Mouse (Mus musculus) T-helper 17 cell (primary cell): ENCODE measurements around the gene Fbxo5.

Source experiments
- in situ Hi-C, 2 experiments: fragments of 300-600 bp; cut with MboI, MseI; formaldehyde crosslinking; loops; 1 replicate in 1 of 2; 2 replicates in 1 of 2; pipeline ENCODE4 v1.15.1; 2025; ENCODE audit warnings: high pct_unique_total_duplicates in 2 of 2

Fbxo5 gene

GRCm38 (mm10) chr10:5805243-5805730 is at the start of gene Fbxo5:
Gene Fbxo5 (minus strand): TSS chr10:5805600.
- in situ Hi-C loops: loop anchor here (10.0 to 25.0 kb wide), 5 partner anchors 618 to 1857 kb away; partner anchors contain the start of genes Nup43 (in 1 of the 2) and Zbtb2 (in 1 of the 2)

GRCm38 (mm10) chr10:5853290-5853868 is 48.0 kb upstream of the Fbxo5 start:
- in situ Hi-C loops: no loop called here

- in situ Hi-C loops: no loop called here
Observed at GRCm38 (mm10) chr10:5846939-5847338, 41.5 kb upstream of the Fbxo5 start.

GRCm38 (mm10) chr10:5841369-5841768 is 36.0 kb upstream of the Fbxo5 start:
- in situ Hi-C loops: no loop called here

- in situ Hi-C loops: loop anchor here (10.0 kb wide), 2 partner anchors 1158 to 1852 kb away; partner anchors contain the start of gene Mthfd1l (in 1 of the 2)
Observed at GRCm38 (mm10) chr10:5826336-5827025, 21.1 kb upstream of the Fbxo5 start.

- in situ Hi-C loops: loop anchor here (10.0 to 25.0 kb wide), 6 partner anchors 637 to 1850 kb away; partner anchors contain the start of genes Mthfd1l (in 1 of the 2), Nup43 (in 1 of the 2) and Zbtb2 (in 1 of the 2)
Observed at GRCm38 (mm10) chr10:5824779-5825178, 19.4 kb upstream of the Fbxo5 start.

GRCm38 (mm10) chr10:5823740-5824491 is 18.5 kb upstream of the Fbxo5 start, which contains the start of gene Mtrf1l:
Gene Mtrf1l (minus strand): TSS chr10:5823910.
- in situ Hi-C loops: loop anchor here (10.0 to 25.0 kb wide), 6 partner anchors 637 to 1849 kb away; partner anchors contain the start of genes Mthfd1l (in 1 of the 2), Nup43 (in 1 of the 2) and Zbtb2 (in 1 of the 2)

GRCm38 (mm10) chr10:5823291-5823739 is 17.9 kb upstream of the Fbxo5 start:
- in situ Hi-C loops: loop anchor here (10.0 to 25.0 kb wide), 6 partner anchors 636 to 1849 kb away; partner anchors contain the start of genes Mthfd1l (in 1 of the 2), Nup43 (in 1 of the 2) and Zbtb2 (in 1 of the 2)

GRCm38 (mm10) chr10:5818772-5819171 is 13.4 kb upstream of the Fbxo5 start:
- in situ Hi-C loops: loop anchor here (25.0 kb wide), 4 partner anchors 631 to 1844 kb away; partner anchors contain the start of genes Nup43 (in 1 of the 2) and Zbtb2 (in 1 of the 2)

GRCm38 (mm10) chr10:5815968-5816367 is 10.6 kb upstream of the Fbxo5 start:
- in situ Hi-C loops: loop anchor here (25.0 kb wide), 4 partner anchors 629 to 1846 kb away; partner anchors contain the start of genes Nup43 (in 1 of the 2) and Zbtb2 (in 1 of the 2)

GRCm38 (mm10) chr10:5813724-5814123 is 8.3 kb upstream of the Fbxo5 start:
- in situ Hi-C loops: loop anchor here (25.0 kb wide), 4 partner anchors 626 to 1849 kb away; partner anchors contain the start of genes Nup43 (in 1 of the 2) and Zbtb2 (in 1 of the 2)

GRCm38 (mm10) chr10:5807683-5808082 is 2.3 kb upstream of the Fbxo5 start:
- in situ Hi-C loops: loop anchor here (10.0 to 25.0 kb wide), 5 partner anchors 620 to 1855 kb away; partner anchors contain the start of genes Nup43 (in 1 of the 2) and Zbtb2 (in 1 of the 2)

- in situ Hi-C loops: loop anchor here (10.0 to 25.0 kb wide), 5 partner anchors 620 to 1855 kb away; partner anchors contain the start of genes Nup43 (in 1 of the 2) and Zbtb2 (in 1 of the 2)
Observed at GRCm38 (mm10) chr10:5806996-5807395, 1.6 kb upstream of the Fbxo5 start.

GRCm38 (mm10) chr10:5806416-5806815 is 1.0 kb upstream of the Fbxo5 start:
- in situ Hi-C loops: loop anchor here (10.0 to 25.0 kb wide), 5 partner anchors 619 to 1856 kb away; partner anchors contain the start of genes Nup43 (in 1 of the 2) and Zbtb2 (in 1 of the 2)

- in situ Hi-C loops: loop anchor here (10.0 to 25.0 kb wide), 5 partner anchors 619 to 1856 kb away; partner anchors contain the start of genes Nup43 (in 1 of the 2) and Zbtb2 (in 1 of the 2)
Observed at GRCm38 (mm10) chr10:5805731-5806307, 419 bp upstream of the Fbxo5 start.

- in situ Hi-C loops: loop anchor here (10.0 to 25.0 kb wide), 5 partner anchors 617 to 1858 kb away; partner anchors contain the start of genes Nup43 (in 1 of the 2) and Zbtb2 (in 1 of the 2)
Observed at GRCm38 (mm10) chr10:5804691-5805156, 676 bp downstream of the Fbxo5 start.

GRCm38 (mm10) chr10:5803739-5804138 is 1.7 kb downstream of the Fbxo5 start:
- in situ Hi-C loops: loop anchor here (10.0 to 25.0 kb wide), 5 partner anchors 616 to 1859 kb away; partner anchors contain the start of genes Nup43 (in 1 of the 2) and Zbtb2 (in 1 of the 2)

- in situ Hi-C loops: loop anchor here (10.0 to 25.0 kb wide), 5 partner anchors 616 to 1859 kb away; partner anchors contain the start of genes Nup43 (in 1 of the 2) and Zbtb2 (in 1 of the 2)
Observed at GRCm38 (mm10) chr10:5802866-5803265, 2.5 kb downstream of the Fbxo5 start.

GRCm38 (mm10) chr10:5800490-5800889 is 4.9 kb downstream of the Fbxo5 start:
- in situ Hi-C loops: loop anchor here (10.0 to 25.0 kb wide), 5 partner anchors 613 to 1862 kb away; partner anchors contain the start of genes Nup43 (in 1 of the 2) and Zbtb2 (in 1 of the 2)
